Mouse (Mus musculus) lung, postnatal 36 days (tissue): ENCODE data around the gene Gm14085.
A peak's percentile ranks its signal among the peaks of the same experiment; 100 is the strongest.

Source experiments
- DNase-seq: peaks from one replicate; pipeline ENCODE4 v3.0.0; 2022; ENCODE audit warnings: mixed read lengths

Gene Gm14085

GRCm38 (mm10) chr2:122562251-122562650 is 77.5 kb downstream of the Gm14085 start:
- DNase-seq, result no peak

- DNase-seq, result peak; percentile 69
Observed at GRCm38 (mm10) chr2:122569439-122569838, 84.7 kb downstream of the Gm14085 start.

GRCm38 (mm10) chr2:122570430-122570829 is 85.7 kb downstream of the Gm14085 start:
- DNase-seq, result no peak

- DNase-seq, result no peak
Observed at GRCm38 (mm10) chr2:122571326-122571725, 86.6 kb downstream of the Gm14085 start.

- no peak for DNase-seq
Observed at GRCm38 (mm10) chr2:122572438-122572837, 87.7 kb downstream of the Gm14085 start.

- no peak for DNase-seq
Observed at GRCm38 (mm10) chr2:122575470-122575869, 90.7 kb downstream of the Gm14085 start.

- no peak for DNase-seq
Observed at GRCm38 (mm10) chr2:122576295-122576694, 91.6 kb downstream of the Gm14085 start.

- no peak for DNase-seq
Observed at GRCm38 (mm10) chr2:122577316-122577715, 92.6 kb downstream of the Gm14085 start.
